Mouse (Mus musculus) lung, embryonic 14.5 days (tissue): ENCODE data around the gene Dennd2c. TPM values are rescaled to one million over a fixed set of nuclear protein-coding genes. Genes with fewer than 3 reads are reported as not detected.

ENCODE experiments used
- ATAC-seq: fragments of 200-750 bp; cut with Nextera tagmentation; 2 replicates; pipeline ENCODE4 v1.8.0; 2017; ENCODE audit warnings: mild to moderate bottlenecking, moderate TSS enrichment, moderate library complexity; ENCODE audit not compliant: insufficient read depth
- DNase-seq: peaks from one replicate; pipeline ENCODE4 v3.0.0-alpha.2; 2015
- H3K27ac ChIP-seq: fragments of 300-500 bp; sonication (generic); 2 replicates; pipeline ENCODE4 v1.5.1; 2014; ENCODE audit warnings: low read depth, mild to moderate bottlenecking, moderate library complexity
- H3K27me3 ChIP-seq: fragments of 300-500 bp; sonication (generic); 2 replicates; pipeline ENCODE4 v1.6.1; 2014; ENCODE audit warnings: low read length, control low read depth; ENCODE audit not compliant: insufficient read depth
- H3K36me3 ChIP-seq: fragments of 300-500 bp; sonication (generic); 2 replicates; pipeline ENCODE4 v1.6.1; 2014; ENCODE audit warnings: control low read depth; ENCODE audit not compliant: insufficient read depth
- H3K4me1 ChIP-seq: fragments of 300-500 bp; sonication (generic); 2 replicates; pipeline ENCODE4 v1.6.1; 2014; ENCODE audit warnings: antibody characterized with exemption, control low read depth; ENCODE audit not compliant: insufficient read depth
- H3K4me2 ChIP-seq: fragments of 300-500 bp; sonication (generic); 2 replicates; pipeline ENCODE4 v1.6.1; 2014; ENCODE audit warnings: mild to moderate bottlenecking
- H3K4me3 ChIP-seq: fragments of 300-500 bp; sonication (generic); 2 replicates; pipeline ENCODE4 v1.5.1; 2014; ENCODE audit warnings: low read depth, low read length
- H3K9ac ChIP-seq: fragments of 300-500 bp; sonication (generic); 2 replicates; pipeline ENCODE4 v1.6.1; 2014
- H3K9me3 ChIP-seq: fragments of 300-500 bp; sonication (generic); 2 replicates; pipeline ENCODE4 v1.6.1; 2016; ENCODE audit warnings: low read depth, low read length, control low read depth
- CTCF ChIP-seq: IDR thresholded peaks from 2 replicates; pipeline ENCODE4 v1.5.1; 2016; ENCODE audit warnings: antibody characterized with exemption, low read depth
- WGBS: fragments of 180-500 bp; shearing (Covaris S2); extraction: QIAGEN DNeasy Blood & Tissue Kit; methylation state at CpG from one replicate; pipeline ENCODE4 v1.1.7; 2014; 5-methylcytosine and 5-hydroxymethylcytosine counted together
- polyA plus RNA-seq: library from polyadenylated mRNA; unstranded; fragments of >200 nt; fragmentation: Nextera tagmentation; extraction: Ambion mirVana; gene quantifications from 2 replicates; pipeline ENCODE4 v1.2.1, GENCODE M21; 2014

Gene Dennd2c
- polyA plus RNA-seq, 1 experiment from 2014 or later, result 5.2 TPM

DNA sequence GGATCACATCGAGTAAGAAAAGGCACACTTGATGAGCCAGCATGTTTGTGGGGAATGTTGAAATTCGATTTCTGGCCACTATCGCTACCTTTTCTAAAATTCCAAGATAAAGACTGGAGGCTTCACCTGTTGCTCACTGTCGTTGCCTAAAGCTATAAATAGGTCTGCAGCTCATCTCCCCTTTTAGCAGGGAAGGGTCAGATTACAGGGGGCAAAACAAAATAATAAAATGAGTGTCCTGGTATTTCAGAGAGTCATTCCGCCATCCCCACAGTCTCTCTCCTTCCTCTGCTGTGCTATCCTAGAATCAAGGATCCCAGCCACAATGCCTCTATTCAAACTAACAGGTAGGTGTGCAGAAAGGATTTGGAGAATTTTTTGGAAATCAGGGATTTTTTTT lies 28.6 kb upstream of the Dennd2c start, which contains the start of gene Ampd1:
Gene Ampd1, plus strand, starts transcription at position 244 of the 400 bp plus-strand sequence.
- Histone ChIP-seq H3K4me2 (no peak within 1 kb of the TSS), H3K36me3 (peaks cover 7% of the 10 kb centered on the region), H3K27ac (no peak within 1 kb of the TSS), H3K9me3 (no peaks in the 10 kb centered on the region), H3K27me3 (no peaks in the 10 kb centered on the region), H3K9ac (no peak within 1 kb of the TSS), H3K4me1 (no peaks in the 10 kb centered on the region), H3K4me3 (no peak within 1 kb of the TSS)
- no peak for ATAC-seq
- WGBS, result 50% methylated on average over 5 of the region's 5 CpGs
- no peak for TF ChIP-seq CTCF
- no peak for DNase-seq

DNA sequence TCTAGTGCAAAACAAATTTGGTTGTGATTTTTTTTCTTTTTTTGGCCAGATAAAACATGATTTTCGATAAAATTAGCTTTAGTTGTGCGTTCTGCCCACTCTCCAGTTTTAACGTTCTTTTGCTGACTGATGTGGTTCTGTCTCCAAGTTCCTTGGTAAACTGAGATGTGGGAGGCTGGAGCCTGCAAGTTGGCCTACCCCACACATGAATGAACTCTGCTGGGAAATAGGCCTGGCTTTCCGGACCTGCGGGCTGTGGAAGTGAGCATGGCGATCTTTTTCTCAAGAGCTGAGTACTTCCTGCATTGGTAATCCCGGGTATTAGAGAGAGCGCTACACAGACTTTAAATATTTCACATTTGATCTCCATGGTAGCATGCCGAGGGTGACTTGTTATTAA lies 26.5 kb upstream of the Dennd2c start:
- ATAC-seq (no peak), DNase-seq (no peak)
- Histone ChIP-seq H3K4me2 (no peak overlapping the region), H3K4me3 (no peak overlapping the region), H3K4me1 (no peaks in the 10 kb centered on the region), H3K36me3 (no peaks in the 10 kb centered on the region), H3K9ac (no peak overlapping the region), H3K27ac (no peak overlapping the region), H3K9me3 (no peaks in the 10 kb centered on the region), H3K27me3 (no peaks in the 10 kb centered on the region)
- 80% methylated on average over 9 of the region's 9 CpGs for WGBS
- no peak for TF ChIP-seq CTCF

DNA sequence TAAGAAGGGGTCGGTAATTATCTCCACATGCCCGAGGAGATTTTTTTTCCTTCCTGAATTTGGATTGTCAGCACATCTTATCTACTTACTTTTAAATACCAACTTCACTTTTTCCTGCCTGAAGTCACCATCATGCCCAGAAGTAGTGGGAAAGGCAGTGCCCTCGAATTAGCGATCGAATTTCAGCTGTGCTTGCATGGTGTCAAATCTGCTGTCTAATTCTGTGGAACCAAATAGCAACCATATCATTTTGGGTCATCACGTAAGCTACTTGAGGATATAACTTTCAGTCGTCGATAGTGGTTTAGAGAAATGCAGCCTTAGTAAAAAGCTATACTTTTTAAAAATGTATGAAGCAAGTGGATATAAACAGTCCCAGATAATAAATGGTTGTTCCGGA lies 25.9 kb upstream of the Dennd2c start:
- no peak for TF ChIP-seq CTCF
- Histone ChIP-seq H3K4me2 (no peak overlapping the region), H3K27me3 (no peaks in the 10 kb centered on the region), H3K4me3 (no peak overlapping the region), H3K9ac (no peak overlapping the region), H3K27ac (no peak overlapping the region), H3K36me3 (no peaks in the 10 kb centered on the region), H3K4me1 (no peaks in the 10 kb centered on the region), H3K9me3 (no peaks in the 10 kb centered on the region)
- DNase-seq (no peak), ATAC-seq (no peak)
- WGBS, result 82% methylated on average over 9 of the region's 9 CpGs

DNA sequence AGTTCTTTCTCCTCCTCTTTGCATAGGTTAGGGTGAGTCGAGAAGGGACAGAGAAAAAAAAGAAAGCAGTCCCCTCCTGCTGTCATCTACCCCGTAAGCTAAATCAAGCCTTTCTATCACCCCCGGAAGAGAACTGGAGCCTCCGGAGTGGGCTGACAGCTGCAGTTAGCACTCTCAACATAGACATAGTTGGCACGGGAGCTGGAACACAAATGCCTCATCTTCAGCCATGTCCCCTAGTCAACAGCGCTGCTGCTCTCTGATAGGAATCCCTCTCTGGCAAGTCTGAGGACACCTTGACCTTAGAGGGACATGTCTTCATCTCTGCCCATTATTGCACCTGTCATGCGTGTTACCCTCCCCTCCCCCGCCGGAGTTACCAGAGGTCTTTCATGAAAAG lies 23.1 kb upstream of the Dennd2c start:
- ATAC-seq (no peak), DNase-seq (no peak)
- H3K27ac ChIP-seq, result no peak overlapping the region
- H3K36me3 ChIP-seq, result no peaks in the 10 kb centered on the region
- H3K27me3 ChIP-seq, result no peaks in the 10 kb centered on the region
- WGBS, result 81% methylated on average over 9 of the region's 9 CpGs
- H3K4me3 ChIP-seq, result no peak overlapping the region
- no peak for TF ChIP-seq CTCF
- no peak overlapping the region for H3K4me2 ChIP-seq
- H3K9ac ChIP-seq, result no peak overlapping the region
- no peaks in the 10 kb centered on the region for H3K9me3 ChIP-seq
- no peaks in the 10 kb centered on the region for H3K4me1 ChIP-seq

DNA sequence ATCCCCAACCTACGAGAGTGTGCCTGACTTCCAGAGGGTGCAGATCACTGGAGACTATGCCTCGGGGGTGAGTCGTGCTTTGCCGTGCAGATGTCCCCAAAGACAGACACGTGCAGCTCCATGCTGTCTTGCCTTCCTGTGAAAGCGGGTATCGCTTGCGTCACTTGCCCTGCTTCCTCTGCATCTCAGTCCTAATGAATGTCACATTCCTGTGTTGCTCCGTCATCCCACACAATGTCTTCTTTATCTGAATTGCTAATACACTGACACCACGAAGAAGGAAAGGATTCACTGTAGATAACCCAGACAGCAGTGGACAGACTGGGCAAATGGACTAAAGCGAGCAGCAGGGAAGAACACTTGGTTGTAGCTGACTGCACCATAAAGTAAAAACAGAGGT lies 21.4 kb upstream of the Dennd2c start:
- Histone ChIP-seq H3K9ac (no peak overlapping the region), H3K9me3 (no peaks in the 10 kb centered on the region), H3K4me1 (no peaks in the 10 kb centered on the region), H3K27ac (no peak overlapping the region), H3K27me3 (no peaks in the 10 kb centered on the region), H3K4me2 (no peak overlapping the region), H3K4me3 (no peak overlapping the region), H3K36me3 (no peaks in the 10 kb centered on the region)
- 66% methylated on average over 11 of the region's 11 CpGs for WGBS
- TF ChIP-seq CTCF, result no peak
- no peak for ATAC-seq
- DNase-seq, result no peak

DNA sequence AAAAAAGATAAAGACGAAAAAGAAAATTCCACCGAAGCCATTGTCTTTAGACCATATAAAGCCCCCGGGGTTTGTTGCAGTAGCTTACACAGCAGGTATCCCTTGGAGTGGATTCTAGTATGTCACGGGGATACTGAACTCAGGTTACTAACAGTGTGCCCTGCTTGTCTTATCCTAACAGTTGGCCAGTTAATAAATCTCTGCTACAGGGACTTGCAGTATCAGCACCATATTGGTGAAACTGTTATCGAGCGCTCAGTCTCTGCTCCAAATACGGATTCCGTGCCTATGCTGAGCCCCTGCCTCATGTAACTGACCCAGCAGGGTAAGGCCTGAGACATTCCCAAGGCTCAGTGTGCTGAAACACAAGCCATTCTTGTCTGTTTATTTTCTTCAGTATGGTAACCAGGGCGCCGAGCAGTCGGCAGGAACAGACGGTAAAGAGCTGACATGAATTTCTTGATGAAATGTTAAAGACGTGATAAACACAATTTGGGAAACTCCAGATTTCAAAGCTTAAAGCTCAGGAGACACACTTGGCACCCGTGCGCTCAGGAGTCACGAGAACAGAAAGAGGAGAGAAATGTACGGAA lies 20.4 kb upstream of the Dennd2c start:
- ATAC-seq, result no peak
- no peaks in the 10 kb centered on the region for H3K27me3 ChIP-seq
- H3K27ac ChIP-seq, result no peak overlapping the region
- no peaks in the 10 kb centered on the region for H3K4me1 ChIP-seq
- TF ChIP-seq CTCF, result no peak
- no peak for DNase-seq
- no peaks in the 10 kb centered on the region for H3K9me3 ChIP-seq
- no peak overlapping the region for H3K4me3 ChIP-seq
- no peaks in the 10 kb centered on the region for H3K36me3 ChIP-seq
- WGBS, result 71% methylated on average over 17 of the region's 17 CpGs
- H3K4me2 ChIP-seq, result no peak overlapping the region
- H3K9ac ChIP-seq, result no peak overlapping the region

DNA sequence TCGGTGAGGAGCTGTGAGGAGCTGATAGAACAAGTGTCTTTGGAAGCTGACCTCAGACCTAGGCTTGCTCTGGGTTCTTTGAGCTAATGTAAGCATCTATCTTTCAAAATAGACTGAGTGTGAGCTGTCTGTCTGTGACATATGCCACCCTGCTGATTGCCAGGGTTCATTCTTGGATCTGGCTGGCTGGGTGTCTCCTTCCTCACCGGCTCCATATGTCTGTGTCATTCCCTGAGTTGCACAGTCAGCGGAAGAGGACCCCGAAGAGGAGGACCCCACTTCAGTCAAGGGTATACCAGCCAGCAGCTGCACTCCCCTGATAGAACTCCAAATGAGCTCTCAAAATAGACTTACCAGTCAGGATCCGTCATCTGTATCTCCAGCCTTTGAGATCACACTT lies 19.6 kb upstream of the Dennd2c start:
- no peak overlapping the region for H3K9ac ChIP-seq
- WGBS, result 71% methylated on average over 5 of the region's 5 CpGs

DNA sequence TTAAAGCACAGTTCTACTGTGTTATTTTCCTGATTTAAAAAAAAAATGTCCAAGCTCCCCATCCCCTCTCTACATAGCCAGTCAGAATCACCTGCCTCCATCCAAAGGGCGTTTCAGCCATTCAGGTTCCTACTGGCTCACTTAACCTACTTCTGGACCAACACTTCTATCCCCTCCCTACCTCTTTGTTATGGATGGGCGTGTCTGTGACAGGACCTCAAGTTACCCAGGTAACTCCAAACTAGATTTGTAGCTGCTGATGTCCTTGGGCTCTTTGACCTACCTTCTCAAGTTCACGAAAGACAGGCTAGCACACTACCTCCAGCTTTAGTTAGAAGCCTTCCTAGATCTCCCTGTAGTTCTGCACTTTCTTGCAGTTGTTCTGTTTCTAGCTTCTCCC lies 16.4 kb upstream of the Dennd2c start:
- Histone ChIP-seq H3K4me1 (no peaks in the 10 kb centered on the region), H3K4me3 (no peak overlapping the region), H3K9me3 (no peaks in the 10 kb centered on the region), H3K36me3 (no peaks in the 10 kb centered on the region), H3K27me3 (no peaks in the 10 kb centered on the region), H3K27ac (no peak overlapping the region), H3K9ac (no peak overlapping the region), H3K4me2 (no peak overlapping the region)
- DNase-seq (no peak), ATAC-seq (no peak)
- 72% methylated on average over 3 of the region's 3 CpGs for WGBS
- no peak for TF ChIP-seq CTCF

More for the DNA sequence above, 19.6 kb upstream of the Dennd2c start:
- Histone ChIP-seq H3K4me1 (no peaks in the 10 kb centered on the region), H3K27ac (no peak overlapping the region), H3K4me2 (no peak overlapping the region), H3K27me3 (no peaks in the 10 kb centered on the region), H3K36me3 (no peaks in the 10 kb centered on the region), H3K9me3 (no peaks in the 10 kb centered on the region), H3K4me3 (no peak overlapping the region)
- ATAC-seq (no peak), DNase-seq (no peak)
- no peak for TF ChIP-seq CTCF
